Mouse (Mus musculus): Measurements from ENCODE around the gene Hpse2. TPM values are rescaled to one million over a fixed set of nuclear protein-coding genes. Genes with fewer than 3 reads are reported as not detected.

Hpse2 gene
- polyA plus RNA-seq, 1 experiment: not detected

GRCm38 (mm10) chr19:43155582-43155981, 232.6 kb downstream of the Hpse2 start:
- H3K9ac ChIP-seq (ENCODE audit: low read depth, poor library complexity, severe bottlenecking): no peak overlapping the region
- no peaks in the 10 kb centered on the region for H3K36me3 ChIP-seq (ENCODE audit: control insufficient read depth, insufficient read depth, low read length, poor library complexity, severe bottlenecking)
- no peaks in the 10 kb centered on the region for H3K27me3 ChIP-seq (ENCODE audit: control insufficient read depth, insufficient read depth, low read length, poor library complexity, severe bottlenecking)
- H3K9me3 ChIP-seq (replicated peaks; ENCODE audit: control insufficient read depth, insufficient read depth, low read length, poor library complexity, severe bottlenecking): no peaks in the 10 kb centered on the region; the same call in 1 of the 2 replicates
- no peak overlapping the region for H3K27ac ChIP-seq (ENCODE audit: insufficient read depth, low read length)
- H3K4me3 ChIP-seq (ENCODE audit: low read depth, low read length): no peak overlapping the region
- TF ChIP-seq POLR2A (IDR thresholded peaks at IDR 0.05; ENCODE audit: insufficient read depth, low read length): no peak
- TF ChIP-seq EP300 (IDR thresholded peaks at IDR 0.05; ENCODE audit: insufficient read depth, low read depth, low read length): no peak
- no peak for TF ChIP-seq CTCF (IDR thresholded peaks at IDR 0.05; ENCODE audit: low read depth, low read length)
- no peaks in the 10 kb centered on the region for H3K4me1 ChIP-seq (ENCODE audit: control insufficient read depth, insufficient read depth, low read length)

- H3K36me3 ChIP-seq (ENCODE audit: control insufficient read depth, insufficient read depth, low read length, poor library complexity, severe bottlenecking): no peaks in the 10 kb centered on the region
- no peak for TF ChIP-seq CTCF (IDR thresholded peaks at IDR 0.05; ENCODE audit: low read depth, low read length)
- TF ChIP-seq POLR2A (IDR thresholded peaks at IDR 0.05; ENCODE audit: insufficient read depth, low read length): no peak
- no peak for TF ChIP-seq EP300 (IDR thresholded peaks at IDR 0.05; ENCODE audit: insufficient read depth, low read depth, low read length)
- H3K9ac ChIP-seq (ENCODE audit: low read depth, poor library complexity, severe bottlenecking): no peak overlapping the region
- H3K4me3 ChIP-seq (ENCODE audit: low read depth, low read length): no peak overlapping the region
- no peaks in the 10 kb centered on the region; the same call in 1 of the 2 replicates for H3K9me3 ChIP-seq (replicated peaks; ENCODE audit: control insufficient read depth, insufficient read depth, low read length, poor library complexity, severe bottlenecking)
- H3K27ac ChIP-seq (ENCODE audit: insufficient read depth, low read length): no peak overlapping the region
- no peaks in the 10 kb centered on the region for H3K27me3 ChIP-seq (ENCODE audit: control insufficient read depth, insufficient read depth, low read length, poor library complexity, severe bottlenecking)
- no peaks in the 10 kb centered on the region for H3K4me1 ChIP-seq (ENCODE audit: control insufficient read depth, insufficient read depth, low read length)
Measured at GRCm38 (mm10) chr19:43147901-43148300, 240.3 kb downstream of the Hpse2 start.

GRCm38 (mm10) chr19:43146820-43147219, 241.3 kb downstream of the Hpse2 start:
- Histone ChIP-seq H3K4me3 (ENCODE audit: low read depth, low read length) (no peak overlapping the region), H3K9ac (ENCODE audit: low read depth, poor library complexity, severe bottlenecking) (no peak overlapping the region), H3K9me3 (replicated peaks; ENCODE audit: control insufficient read depth, insufficient read depth, low read length, poor library complexity, severe bottlenecking) (no peaks in the 10 kb centered on the region), H3K4me1 (ENCODE audit: control insufficient read depth, insufficient read depth, low read length) (no peaks in the 10 kb centered on the region), H3K27ac (ENCODE audit: insufficient read depth, low read length) (no peak overlapping the region), H3K36me3 (ENCODE audit: control insufficient read depth, insufficient read depth, low read length, poor library complexity, severe bottlenecking) (no peaks in the 10 kb centered on the region), H3K27me3 (ENCODE audit: control insufficient read depth, insufficient read depth, low read length, poor library complexity, severe bottlenecking) (no peaks in the 10 kb centered on the region)
- TF ChIP-seq CTCF (IDR thresholded peaks at IDR 0.05; ENCODE audit: low read depth, low read length): no peak
- TF ChIP-seq EP300 (IDR thresholded peaks at IDR 0.05; ENCODE audit: insufficient read depth, low read depth, low read length): no peak
- no peak for TF ChIP-seq POLR2A (IDR thresholded peaks at IDR 0.05; ENCODE audit: insufficient read depth, low read length)

- H3K9ac ChIP-seq (ENCODE audit: low read depth, poor library complexity, severe bottlenecking): no peak overlapping the region
- no peaks in the 10 kb centered on the region for H3K4me1 ChIP-seq (ENCODE audit: control insufficient read depth, insufficient read depth, low read length)
- no peak overlapping the region for H3K4me3 ChIP-seq (ENCODE audit: low read depth, low read length)
- TF ChIP-seq EP300 (IDR thresholded peaks at IDR 0.05; ENCODE audit: insufficient read depth, low read depth, low read length) (no peak), POLR2A (IDR thresholded peaks at IDR 0.05; ENCODE audit: insufficient read depth, low read length) (no peak), CTCF (IDR thresholded peaks at IDR 0.05; ENCODE audit: low read depth, low read length) (no peak)
- no peaks in the 10 kb centered on the region for H3K36me3 ChIP-seq (ENCODE audit: control insufficient read depth, insufficient read depth, low read length, poor library complexity, severe bottlenecking)
- no peaks in the 10 kb centered on the region for H3K9me3 ChIP-seq (replicated peaks; ENCODE audit: control insufficient read depth, insufficient read depth, low read length, poor library complexity, severe bottlenecking)
- H3K27ac ChIP-seq (ENCODE audit: insufficient read depth, low read length): no peak overlapping the region
- H3K27me3 ChIP-seq (ENCODE audit: control insufficient read depth, insufficient read depth, low read length, poor library complexity, severe bottlenecking): no peaks in the 10 kb centered on the region
Measured at GRCm38 (mm10) chr19:43141646-43142045, 246.5 kb downstream of the Hpse2 start.

GRCm38 (mm10) chr19:43109796-43110195, 278.4 kb downstream of the Hpse2 start:
- no peaks in the 10 kb centered on the region for H3K36me3 ChIP-seq (ENCODE audit: control insufficient read depth, insufficient read depth, low read length, poor library complexity, severe bottlenecking)
- 0 out of 2 replicates have a peak, but pooled peaks cover 2% of the 10 kb centered on the region for H3K9me3 ChIP-seq (replicated peaks; ENCODE audit: control insufficient read depth, insufficient read depth, low read length, poor library complexity, severe bottlenecking)
- TF ChIP-seq CTCF (IDR thresholded peaks at IDR 0.05; ENCODE audit: low read depth, low read length): no peak
- no peak for TF ChIP-seq POLR2A (IDR thresholded peaks at IDR 0.05; ENCODE audit: insufficient read depth, low read length)
- H3K9ac ChIP-seq (ENCODE audit: low read depth, poor library complexity, severe bottlenecking): no peak overlapping the region
- no peak overlapping the region for H3K27ac ChIP-seq (ENCODE audit: insufficient read depth, low read length)
- H3K4me3 ChIP-seq (ENCODE audit: low read depth, low read length): no peak overlapping the region
- H3K27me3 ChIP-seq (ENCODE audit: control insufficient read depth, insufficient read depth, low read length, poor library complexity, severe bottlenecking): no peaks in the 10 kb centered on the region
- H3K4me1 ChIP-seq (ENCODE audit: control insufficient read depth, insufficient read depth, low read length): no peaks in the 10 kb centered on the region

- no peaks in the 10 kb centered on the region for H3K27me3 ChIP-seq (ENCODE audit: control insufficient read depth, insufficient read depth, low read length, poor library complexity, severe bottlenecking)
- TF ChIP-seq POLR2A (IDR thresholded peaks at IDR 0.05; ENCODE audit: insufficient read depth, low read length) (no peak), EP300 (IDR thresholded peaks at IDR 0.05; ENCODE audit: insufficient read depth, low read depth, low read length) (no peak), CTCF (IDR thresholded peaks at IDR 0.05; ENCODE audit: low read depth, low read length) (no peak)
- H3K4me1 ChIP-seq (ENCODE audit: control insufficient read depth, insufficient read depth, low read length): no peaks in the 10 kb centered on the region
- no peaks in the 10 kb centered on the region for H3K9me3 ChIP-seq (replicated peaks; ENCODE audit: control insufficient read depth, insufficient read depth, low read length, poor library complexity, severe bottlenecking)
- no peak overlapping the region for H3K4me3 ChIP-seq (ENCODE audit: low read depth, low read length)
- no peaks in the 10 kb centered on the region for H3K36me3 ChIP-seq (ENCODE audit: control insufficient read depth, insufficient read depth, low read length, poor library complexity, severe bottlenecking)
- no peak overlapping the region for H3K9ac ChIP-seq (ENCODE audit: low read depth, poor library complexity, severe bottlenecking)
- no peak overlapping the region for H3K27ac ChIP-seq (ENCODE audit: insufficient read depth, low read length)
Measured at GRCm38 (mm10) chr19:43096915-43097314, 291.2 kb downstream of the Hpse2 start.
